Mouse (Mus musculus) urinary bladder, postnatal 36 days (tissue): ENCODE data around the gene C530008M17Rik.

Experiments used
- DNase-seq, 2 experiments: peaks; one replicate each; pipeline ENCODE4 v3.0.0; 2022; ENCODE audit warnings: low spot score in 2 of 2, mixed read lengths in 1 of 2

The C530008M17Rik gene

DNA sequence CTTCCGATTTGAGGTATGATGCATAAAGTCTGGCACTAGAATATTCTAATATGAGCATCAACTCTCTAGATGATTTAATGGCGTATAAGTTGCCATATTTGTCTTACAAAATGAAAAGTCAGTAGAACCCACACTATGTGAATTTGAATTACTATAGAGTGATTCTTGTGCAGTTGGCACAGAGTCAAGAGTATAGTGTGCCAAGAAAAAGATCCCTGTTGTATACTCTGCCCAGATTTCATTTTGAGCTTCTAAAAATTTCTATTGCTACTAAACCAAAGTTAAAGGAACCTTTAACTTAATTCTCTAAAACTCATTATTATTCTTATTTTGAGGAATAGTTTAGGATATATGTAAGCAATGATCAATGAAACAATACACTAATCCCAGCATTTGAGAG lies at the start of gene C530008M17Rik:
TSS of gene C530008M17Rik (plus strand) at position 301 of the 400 bp plus-strand sequence.
- no peak for DNase-seq

DNA sequence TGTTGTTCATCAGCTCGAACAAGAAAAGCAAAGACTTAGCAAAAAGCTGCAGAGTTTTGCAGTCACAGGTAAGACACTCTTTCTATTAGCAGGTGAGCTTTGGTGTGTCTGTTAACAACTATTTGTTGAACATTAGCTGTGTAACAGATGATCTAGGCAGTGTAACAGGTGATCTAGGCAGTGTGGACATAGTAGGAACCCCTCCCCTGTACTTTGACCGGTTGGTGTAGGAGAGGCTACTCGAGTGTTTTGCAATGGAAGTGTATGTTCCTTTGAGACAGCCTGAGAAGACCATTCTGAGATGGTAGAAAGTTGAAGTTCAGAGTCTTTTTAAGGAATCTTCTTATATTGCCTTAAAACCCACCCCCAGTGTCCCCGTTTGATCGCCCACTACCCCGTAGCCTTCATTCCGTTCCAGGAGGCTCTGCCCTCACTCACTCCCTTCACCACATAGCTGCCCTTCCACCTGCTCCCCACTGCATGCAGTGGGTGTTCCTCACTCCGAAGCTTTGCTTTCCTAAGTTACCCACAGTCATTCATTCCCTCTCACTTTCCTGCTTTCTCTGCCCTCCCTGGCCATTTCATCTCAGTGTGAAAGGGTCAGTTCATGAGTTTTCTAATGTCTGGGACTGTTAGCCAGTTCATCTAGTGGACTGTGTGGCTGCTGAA lies 46.5 kb upstream of the C530008M17Rik start:
- no peak for DNase-seq

DNA sequence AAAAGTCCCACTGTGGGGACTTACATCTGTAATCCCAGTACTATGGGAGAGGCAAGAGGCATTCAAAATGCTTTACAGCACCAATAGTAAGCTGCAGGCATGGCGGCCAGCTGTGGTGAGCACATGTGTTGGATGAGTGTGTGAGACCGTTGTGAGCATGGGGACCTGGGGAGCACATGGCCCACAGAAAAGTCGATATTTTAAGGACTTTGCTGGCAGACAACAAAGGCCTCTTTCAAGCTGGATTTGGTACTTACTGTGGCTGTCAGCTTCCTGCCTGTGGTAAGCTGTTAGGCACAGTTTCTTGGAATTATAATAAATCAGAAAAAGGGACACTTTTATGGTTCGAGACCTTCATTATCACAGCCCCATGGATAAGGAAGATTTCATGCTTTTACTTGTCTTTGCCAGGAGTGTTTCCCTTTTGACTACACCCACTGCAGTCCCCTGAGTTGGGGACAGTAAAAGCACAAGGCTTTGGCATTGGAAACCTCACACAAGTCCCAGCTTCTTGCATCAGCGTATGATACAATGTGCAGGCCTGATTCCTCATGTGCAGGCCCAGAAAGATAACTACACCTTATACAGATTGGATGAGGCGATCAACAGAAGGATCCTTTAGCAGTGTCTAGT lies 43.3 kb upstream of the C530008M17Rik start:
- no peak for DNase-seq

DNA sequence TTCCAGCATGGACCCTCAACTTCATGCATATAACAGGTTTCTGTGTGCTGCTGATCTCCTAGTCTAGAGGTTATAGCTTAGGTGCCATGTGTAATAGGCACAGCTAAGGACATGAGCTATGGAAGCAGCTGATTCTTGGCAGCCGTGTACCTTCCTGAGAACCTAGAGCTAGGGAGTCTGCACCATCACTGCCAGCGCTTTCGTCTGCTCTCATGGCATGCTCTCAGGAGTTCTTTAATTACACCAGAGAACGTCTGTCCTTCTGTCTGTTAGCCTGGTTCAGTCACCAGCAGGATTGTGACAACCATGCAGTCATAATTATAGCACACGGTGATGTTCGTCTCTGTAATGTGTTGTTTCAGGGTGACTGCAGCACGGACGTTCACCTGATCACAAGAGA lies 41.0 kb upstream of the C530008M17Rik start:
- DNase-seq = no peak

DNA sequence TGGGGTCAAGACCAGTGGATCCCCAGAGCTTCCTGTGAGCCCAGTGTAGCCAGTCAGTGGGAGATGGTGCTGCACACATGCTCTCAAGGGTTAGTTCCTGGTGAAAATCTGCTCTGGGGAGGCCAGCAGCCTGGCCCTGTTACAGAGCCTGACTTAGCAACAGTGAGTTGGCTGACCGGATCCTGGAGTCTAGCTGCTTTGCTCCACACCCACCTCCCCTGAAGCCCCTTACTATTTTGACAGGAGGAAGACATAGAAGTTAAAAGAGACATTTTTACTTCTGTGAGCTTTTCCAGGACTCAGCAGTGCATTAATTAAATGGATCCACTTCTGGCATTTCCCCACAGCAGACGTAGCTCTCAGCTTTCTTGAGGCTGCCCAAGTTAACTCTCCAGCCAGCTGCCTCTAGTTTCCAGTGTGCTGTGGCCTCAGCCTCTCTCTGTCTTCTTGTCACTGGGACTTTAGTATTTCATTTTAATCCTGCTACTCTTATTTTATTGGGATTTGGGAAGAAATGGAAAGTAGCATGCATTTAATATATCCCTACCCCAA lies 40.0 kb upstream of the C530008M17Rik start:
- no peak for DNase-seq

DNA sequence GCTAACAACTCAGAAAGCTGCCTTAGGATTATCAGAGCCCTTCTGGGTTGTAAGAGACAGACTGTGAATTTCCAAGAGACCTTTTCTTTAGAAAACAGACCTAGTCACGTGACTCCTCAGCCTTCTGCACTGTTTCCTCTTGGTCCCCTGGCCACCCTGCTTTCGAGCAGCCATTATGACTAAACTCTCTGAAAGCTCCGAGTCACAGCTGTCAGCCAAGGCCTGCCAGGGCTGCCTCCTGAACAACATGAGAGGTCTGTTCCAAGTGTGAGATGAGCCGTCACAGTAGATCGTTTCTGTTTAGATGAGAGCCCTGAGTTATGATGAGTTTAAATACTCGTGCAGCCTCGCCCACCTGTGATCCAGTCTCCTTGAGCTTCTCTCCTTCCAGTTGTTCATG lies 37.6 kb upstream of the C530008M17Rik start:
- no peak for DNase-seq

DNA sequence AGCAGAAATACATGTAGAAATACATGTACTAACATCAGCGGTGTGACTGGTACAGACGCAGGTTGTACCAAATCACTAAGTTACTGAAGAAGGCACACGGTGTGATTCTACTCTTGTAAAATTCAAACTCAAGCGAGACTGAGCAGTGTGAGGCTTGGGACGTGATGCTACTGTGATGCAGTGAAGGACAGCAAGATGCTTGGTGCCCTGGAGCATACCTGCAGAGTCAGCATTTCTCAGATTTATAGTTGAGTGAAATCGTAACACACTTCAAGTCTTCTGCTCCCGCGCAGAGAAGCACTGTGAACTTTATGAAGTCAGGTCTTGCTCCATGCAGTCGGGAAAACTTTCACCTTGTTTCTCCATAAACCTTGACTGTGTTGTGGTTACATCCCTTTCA lies 32.6 kb upstream of the C530008M17Rik start:
- no peak for DNase-seq

DNA sequence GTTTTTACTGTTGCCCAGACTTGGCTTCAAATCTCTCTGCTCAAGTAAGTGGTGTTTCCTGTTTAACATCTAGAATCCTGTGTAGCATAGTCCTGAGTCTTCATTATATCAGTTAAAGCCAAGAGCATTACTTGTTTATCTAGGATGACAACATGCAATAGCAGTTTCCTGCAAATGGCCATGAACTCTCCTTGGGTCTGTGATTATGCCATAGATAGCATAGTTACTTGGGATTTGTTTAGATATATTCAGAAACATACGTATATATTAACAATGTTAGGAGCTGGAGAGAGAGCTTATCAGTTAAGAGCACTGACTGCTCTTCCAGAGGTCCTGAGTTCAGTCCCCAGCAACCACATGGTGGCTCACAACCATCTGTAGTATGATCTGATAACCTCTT lies 28.5 kb upstream of the C530008M17Rik start:
- DNase-seq = no peak

DNA sequence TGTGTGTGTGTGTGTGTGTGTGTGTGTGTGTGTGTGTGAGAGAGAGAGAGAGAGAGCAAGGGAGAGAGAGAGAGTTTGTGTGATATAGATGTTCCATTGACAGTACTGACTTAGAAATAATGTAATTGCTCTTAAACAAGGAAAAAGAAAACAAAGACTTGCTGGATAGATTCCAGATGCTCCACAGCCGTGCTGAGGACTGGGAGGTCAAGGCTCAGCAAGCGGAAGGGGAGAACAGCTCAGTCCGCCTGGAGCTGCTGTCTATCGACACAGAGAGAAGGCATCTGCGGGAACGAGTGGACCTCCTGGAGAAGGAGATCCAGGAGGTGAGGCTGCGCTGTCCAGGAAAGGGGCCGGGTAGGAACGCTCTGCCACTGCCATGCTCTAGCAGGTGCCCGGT lies 22.3 kb upstream of the C530008M17Rik start:
- no peak for DNase-seq

DNA sequence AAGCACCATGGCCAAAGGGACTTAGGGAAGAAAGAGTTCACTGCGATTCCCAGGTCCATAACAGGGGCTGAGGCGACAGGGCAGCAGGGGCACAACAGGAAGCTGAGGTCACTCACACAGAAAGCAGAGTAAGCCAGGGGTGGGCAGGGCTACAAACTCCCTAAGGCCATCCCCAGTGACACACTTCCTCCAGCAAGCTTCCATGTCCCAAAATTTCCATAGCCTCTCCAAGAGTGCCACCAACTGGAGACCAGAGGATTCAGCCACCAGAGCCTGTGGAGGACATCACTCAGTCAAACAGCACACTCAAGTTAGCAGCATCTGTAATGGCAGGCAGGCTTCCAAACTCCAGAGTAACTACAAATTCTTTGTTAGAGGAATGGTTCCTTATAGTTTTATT lies 20.7 kb upstream of the C530008M17Rik start:
- no peak for DNase-seq

DNA sequence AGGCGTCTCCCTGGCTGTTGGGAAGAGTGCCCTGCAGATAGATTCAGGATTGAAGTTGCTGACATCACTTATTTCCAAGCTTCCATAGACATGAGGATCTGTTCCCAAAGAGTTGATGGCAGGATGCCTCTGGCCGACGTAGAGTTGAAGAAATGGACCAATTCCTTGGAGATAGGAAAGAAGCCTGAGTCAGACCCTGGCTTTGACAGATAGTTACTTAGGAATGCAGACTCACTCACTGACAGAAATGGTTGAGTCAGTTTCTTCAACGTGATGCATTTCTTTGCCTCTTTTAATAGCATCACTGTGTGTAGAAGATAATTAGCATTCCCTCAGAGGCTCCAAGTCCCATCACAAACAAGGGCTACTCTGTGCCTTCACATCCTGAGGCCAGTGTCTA lies 14.2 kb upstream of the C530008M17Rik start:
- DNase-seq = no peak

DNA sequence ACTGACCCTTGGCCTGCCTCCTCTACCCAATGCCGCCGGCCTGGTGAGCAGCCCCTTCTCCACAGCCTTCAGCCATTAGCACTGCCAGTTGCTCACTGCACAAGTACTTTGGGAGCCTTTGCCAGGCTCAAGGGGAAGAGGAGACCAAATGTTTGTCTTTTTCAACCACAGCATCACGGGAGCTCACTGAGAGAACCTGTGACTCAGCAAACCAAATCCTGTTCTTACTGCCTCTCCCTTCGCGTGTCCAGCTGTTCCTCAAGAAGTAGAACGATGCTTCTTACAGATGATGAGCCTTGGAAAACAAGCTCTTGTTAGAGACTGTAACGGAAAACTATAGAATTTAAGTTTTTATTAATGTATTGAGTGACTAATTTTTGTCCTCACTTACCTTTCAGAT lies 12.1 kb upstream of the C530008M17Rik start:
- DNase-seq = no peak

DNA sequence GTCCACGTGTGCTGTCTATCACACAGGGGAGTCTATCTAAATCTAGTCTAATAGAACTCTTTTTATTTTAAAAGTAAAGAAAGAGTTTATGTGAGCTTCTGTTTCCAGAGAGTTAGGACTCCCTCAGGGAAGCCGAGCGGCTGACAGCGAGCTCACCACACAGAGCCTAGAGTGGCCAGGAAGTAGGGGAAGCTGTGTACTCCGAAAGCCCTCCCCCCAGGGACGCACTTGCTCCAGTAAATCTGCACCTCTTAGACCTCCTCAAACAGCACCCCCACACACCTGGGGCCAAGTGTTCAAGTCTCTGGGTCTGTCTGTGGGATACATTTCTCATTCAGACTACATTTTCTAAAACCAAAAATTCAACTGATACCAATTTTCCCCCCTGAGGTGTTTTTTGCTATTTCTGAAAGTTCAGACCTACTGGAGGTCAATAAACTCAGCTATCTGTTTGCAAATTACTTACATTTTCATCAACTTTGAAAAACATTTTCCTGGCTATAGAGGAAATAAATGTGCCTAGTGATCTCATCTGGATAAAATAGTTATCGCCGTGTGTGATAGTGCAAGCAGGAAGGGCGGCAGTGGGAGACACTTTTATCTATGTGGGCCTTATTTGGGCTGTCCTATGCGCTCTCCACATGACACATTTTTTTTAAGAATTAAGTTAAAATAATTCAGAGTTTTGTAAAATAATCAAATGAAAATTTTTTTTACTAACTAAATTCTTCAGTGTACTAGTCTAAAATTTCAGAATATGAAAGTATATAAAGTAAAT lies 11.0 kb upstream of the C530008M17Rik start:
- no peak for DNase-seq

DNA sequence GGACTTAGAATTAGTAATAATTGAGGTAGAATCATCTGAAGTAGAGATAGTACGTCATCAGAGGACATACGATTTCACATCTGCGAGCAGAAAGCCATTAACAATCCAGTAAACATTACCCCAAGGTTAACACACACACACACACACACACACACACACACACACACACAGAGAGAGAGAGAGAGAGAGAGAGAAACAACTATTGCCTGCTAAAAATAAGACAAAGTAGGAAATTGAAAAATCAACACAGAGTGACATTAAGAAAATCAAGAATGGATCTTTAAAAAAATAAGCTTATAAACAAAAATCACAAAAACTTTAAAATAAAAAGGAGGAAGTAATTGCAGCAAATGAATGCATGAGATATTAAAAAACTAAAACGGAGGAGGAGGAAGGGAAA lies 6.4 kb upstream of the C530008M17Rik start:
- no peak for DNase-seq

DNA sequence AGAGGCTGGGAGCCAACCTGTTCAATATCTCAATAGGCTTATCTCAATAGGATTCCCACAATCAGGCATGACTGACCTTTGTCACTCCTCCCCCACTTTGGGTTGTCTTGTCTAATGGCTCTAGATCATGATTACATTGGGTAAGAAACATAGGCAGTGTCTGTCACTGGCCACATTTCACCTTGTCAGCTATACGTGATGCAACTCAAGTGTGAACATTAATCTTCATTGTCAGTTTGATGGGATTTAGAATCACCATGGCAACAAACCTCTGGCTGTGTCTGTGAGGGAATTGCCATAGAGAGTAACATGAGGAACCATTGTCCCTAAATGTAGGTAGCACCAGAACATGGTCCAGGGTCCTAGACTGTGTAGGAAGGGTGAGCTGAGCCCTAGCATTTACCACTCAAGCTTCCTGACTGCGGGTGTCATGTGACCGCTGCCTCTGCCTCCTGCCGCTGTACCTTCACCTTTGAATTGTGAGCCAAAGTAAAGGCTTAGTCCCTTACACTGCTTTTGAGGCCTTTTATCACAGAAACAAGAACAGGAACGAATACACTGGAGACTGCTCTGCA lies 5.1 kb upstream of the C530008M17Rik start:
- DNase-seq = no peak

DNA sequence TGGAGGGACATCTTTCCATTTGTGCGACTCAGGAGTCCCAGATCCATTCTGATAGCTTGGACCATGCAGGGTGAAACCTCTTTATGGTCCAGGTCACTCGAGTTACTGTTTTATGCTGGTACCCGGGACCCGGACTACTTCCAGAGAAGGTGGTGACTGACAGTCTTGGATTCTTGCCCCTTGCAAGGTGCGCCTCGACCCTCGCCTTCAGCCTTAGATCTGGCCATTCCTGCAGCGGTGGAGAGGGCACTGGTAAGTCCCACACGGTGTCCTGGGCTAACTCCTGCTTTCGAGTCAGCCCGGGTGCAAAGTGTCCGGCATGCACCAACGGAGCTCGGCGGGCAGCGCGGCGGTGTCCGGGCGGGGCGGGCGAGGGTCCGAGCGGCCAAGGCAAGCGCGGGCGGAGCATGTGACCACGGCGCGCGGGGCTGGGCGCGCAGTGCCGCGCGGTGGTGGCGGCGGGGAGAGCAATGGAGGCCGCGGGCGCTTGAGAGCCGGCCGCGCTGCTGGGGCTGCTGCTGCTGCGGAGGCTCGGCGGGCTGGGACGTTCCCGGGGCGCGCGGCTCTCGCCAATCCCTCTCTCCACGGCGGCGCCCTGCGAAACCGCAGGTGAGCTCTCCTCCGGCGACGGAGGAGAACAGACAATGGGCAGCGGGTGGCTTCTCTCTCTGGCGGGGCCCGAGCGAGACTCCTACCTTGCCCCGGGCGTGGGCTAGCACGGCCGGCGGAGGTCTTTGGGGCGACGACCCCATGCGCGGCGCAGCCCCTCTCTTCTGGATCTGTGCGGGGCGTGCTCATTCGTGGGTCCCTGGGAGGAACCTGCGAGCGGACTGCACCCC lies 1.2 kb downstream of the C530008M17Rik start:
- peak; percentile 16 to 38 for DNase-seq

DNA sequence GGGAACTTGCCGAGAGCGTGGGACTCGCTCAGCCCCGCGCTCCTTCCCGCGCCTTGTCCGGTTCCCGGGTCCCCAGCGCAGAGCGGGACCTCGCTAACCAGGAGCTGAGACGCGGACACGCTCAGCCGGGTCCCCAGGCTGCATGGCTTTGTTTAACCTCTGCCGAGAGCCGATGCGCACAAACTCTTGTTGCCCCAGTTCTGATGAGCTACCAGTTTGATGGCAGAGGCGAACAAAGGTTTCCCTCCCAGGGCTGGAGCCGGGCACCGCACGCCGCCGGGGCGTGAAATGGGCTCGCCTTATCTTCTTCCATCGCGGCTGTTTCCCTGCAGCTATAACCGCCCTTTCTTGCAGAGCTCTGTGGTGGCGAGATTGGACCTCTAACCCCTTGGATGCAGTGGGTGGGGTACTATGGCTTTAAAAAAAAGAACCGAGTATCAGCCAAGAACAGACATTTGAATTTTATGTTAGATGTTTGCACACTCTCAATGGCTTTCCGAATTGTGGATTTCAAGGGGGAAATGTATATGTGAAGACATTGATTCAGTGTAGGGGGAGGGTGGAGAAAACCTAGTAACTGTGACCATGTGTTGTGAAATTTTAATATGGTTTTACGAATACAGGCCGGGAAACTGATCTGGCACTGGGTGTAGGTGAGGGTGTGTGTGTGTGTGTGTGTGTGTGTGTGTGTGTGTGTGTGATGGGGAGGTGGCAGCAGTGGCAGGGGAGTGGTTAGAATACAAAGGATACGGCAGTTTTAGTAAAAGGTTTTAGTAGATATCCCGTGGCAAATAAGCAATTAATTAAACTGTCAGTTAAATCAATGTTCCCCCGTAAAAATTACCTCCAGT lies 2.0 kb downstream of the C530008M17Rik start:
- peak; percentile 0 to 3 for DNase-seq

DNA sequence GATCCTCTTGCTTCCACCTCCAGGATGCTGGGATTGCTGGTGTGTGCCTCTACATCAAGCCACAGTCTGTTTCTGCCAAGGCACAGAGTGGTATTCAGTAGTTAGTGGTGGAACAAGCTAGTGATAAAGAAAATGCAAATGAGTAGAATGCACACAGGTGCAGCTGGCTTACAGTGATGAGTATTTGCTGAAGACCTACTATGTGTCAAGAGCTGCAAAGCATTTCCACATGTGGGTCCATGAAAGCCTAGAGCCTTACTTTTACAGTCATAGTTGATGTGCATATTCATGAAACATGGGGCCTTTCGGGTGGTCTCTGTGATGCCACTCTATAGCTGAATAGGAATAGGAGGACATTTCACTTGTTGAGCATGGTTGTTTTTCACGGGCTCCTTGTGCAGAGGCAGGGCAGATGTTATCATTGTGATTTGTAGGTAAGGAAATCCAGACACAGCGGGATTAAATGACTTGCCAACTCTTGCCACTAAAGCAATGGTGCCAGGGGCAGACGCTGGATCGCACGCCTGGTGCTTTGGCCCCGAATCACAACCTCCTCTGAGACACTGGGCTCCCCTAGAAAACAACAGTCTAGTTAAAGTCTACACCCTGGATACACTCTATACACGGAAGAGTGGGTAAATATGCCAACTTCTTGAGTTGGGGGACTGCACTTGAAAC lies 3.8 kb downstream of the C530008M17Rik start:
- no peak for DNase-seq

DNA sequence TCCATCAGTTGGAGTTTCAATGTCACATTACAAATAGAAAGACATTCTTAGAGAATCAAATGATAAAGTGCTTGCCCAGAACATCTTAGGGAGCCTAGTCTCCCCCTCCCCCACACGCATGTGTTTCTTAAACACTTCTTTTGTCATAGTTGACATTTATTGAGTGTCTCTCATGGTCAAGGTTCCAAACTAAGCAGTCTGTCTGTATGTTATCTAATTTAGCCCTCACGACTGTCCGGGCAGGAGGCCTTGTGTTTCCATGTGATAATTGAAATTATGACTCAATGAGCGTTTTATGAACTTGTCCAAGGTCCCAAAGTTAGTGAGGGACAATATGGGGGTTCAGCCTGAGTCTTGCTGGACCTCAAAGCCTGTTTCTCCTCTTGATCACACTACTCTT lies 5.0 kb downstream of the C530008M17Rik start:
- no peak for DNase-seq

DNA sequence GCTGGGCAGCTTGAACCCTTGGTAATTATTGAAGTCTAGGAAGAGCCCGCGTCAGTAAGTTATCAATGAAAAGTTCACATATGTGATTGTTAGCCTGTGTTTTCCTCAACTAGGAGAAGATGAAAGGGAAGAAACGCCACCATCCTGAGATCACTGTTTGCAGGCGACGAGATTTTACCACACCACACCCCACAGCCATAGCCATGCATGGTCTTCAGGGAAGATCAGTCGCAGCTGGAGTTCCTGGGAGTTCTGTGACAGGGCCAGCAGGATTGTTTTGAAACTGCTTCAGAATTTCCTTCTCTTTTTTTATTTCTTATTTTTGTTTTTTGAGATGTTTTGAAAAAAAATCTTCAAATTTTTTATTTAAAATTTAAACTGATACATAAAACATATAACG lies 8.6 kb downstream of the C530008M17Rik start:
- no peak for DNase-seq
